Mouse (Mus musculus) lung, adult 2 months (tissue): ENCODE measurements around the gene Pde10a.

Experiments
- CTCF ChIP-seq: fragments of 200-500 bp; IDR thresholded peaks from 2 replicates; pipeline ENCODE4 v1.5.1; 2011; ENCODE audit warnings: mild to moderate bottlenecking, low read length, control low read depth; ENCODE audit not compliant: insufficient read depth
- POLR2A ChIP-seq: fragments of 200-500 bp; IDR thresholded peaks from 2 replicates; pipeline ENCODE4 v1.6.1; 2011; ENCODE audit warnings: low read depth, mild to moderate bottlenecking, control low read depth, low read length, borderline replicate concordance; ENCODE audit errors: extremely low read depth

GRCm38 (mm10) chr17:8935604-8936003 is 410.4 kb downstream of the Pde10a start:
- no peak for TF ChIP-seq CTCF
- TF ChIP-seq POLR2A, result no peak
